Mouse (Mus musculus) c-Kit-positive CD71-negative TER-119-negative erythroid progenitor cells, embryonic 14.5 days (primary cell): ENCODE data around the gene 1110008P14Rik.

Experiments
- DNase-seq: peaks from one replicate; pipeline ENCODE4 v3.0.0-alpha.2; 2013; ENCODE audit warnings: low read depth

1110008P14Rik gene

DNA sequence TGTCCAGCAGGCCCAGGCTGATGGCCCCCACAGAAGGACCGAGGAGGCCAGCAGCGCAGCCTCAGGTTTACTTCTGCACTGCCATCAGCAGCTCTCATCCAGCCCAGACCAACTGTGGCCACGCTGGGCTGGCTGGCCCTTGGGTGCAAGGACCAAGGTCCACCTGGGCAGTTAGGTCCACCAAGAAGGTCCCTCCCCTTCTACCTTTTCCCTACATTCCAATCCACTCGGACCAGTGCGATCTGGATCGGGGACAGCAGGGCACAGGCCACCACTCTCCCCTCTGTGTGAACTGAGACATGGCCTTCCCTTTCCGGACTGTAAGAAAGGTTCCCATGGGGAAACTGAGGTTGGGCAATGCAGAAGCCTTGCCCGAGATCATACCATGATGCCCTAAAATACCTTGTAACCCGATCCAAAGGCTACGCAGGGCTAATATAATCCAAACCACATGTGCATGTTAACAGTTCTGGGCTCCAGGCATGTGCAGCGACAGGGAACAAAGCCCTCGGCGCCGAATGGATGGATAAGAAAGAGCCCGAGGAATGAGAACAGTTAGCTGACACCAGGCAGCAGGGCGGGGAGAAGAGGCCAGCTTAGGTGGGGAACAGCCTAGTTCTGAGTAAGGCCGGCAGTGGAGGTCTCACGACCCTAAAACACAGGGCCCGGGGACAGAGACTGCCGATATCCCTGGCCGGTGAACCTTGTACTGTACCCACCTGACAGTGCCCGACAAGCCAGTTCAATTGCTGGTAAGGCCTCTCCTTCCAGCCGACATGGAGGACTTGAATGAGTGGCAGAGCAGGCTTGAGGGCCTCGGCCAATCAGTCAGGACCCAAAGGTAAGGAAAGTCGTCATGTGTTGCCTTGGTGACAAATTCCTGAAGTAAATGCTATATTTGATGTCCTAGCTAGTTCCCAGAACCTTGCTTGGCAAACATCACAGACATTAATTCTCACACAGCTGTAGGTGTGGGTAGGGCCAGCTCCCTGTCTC is 27.0 kb upstream of the 1110008P14Rik start:
- no peak for DNase-seq

DNA sequence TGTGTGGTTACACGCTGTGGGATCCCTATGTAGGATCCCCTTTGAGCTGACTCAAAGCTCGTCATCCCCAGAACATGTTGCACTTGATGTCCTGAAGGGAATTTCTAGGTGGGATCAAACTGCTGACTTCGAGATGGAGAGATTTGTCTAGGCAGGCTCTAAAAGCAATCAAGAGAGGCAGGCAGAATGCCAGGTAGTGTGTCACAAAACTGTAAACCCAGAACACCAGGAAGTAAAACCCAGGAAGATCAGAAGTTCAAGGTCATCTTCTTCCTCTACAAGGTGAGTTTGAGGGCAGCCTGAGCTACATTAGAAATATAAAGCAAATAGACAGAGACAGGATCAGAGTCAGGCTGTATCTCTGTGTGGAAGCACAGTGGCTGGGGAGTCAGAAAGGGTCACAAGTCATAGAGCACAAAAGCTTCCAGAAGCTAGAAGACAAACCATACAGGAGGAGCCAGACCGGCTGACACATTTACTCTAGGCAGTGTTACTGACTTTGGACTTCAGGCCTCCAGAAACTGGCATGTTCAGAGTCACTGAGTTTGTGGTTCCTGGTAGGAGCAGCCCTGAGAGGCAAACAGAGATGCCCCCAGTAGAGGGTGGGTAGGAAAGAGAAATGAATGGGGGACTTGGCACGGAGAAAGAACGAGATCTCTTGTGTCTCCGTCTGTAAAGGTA is 25.5 kb upstream of the 1110008P14Rik start:
- DNase-seq = no peak

DNA sequence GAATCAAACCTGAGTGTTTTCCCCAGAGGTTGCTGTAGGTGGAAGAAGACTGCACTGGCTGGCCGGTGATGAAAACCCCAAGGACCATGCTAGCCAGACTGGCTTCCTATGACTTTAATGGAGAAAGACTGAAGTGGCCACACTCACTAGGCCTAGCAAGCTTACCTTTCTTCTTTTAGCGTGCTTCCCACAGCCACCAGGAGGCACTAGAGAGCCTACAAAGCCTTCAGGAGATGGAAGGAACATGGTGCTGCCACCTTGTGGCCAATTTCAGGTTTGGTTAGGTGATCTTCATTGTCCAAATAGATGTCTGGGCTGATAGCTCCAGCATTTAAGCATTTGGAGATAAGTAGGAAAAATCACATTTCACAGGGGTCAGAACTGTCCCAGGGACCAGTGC is 22.9 kb upstream of the 1110008P14Rik start:
- peak; percentile 100 for DNase-seq

DNA sequence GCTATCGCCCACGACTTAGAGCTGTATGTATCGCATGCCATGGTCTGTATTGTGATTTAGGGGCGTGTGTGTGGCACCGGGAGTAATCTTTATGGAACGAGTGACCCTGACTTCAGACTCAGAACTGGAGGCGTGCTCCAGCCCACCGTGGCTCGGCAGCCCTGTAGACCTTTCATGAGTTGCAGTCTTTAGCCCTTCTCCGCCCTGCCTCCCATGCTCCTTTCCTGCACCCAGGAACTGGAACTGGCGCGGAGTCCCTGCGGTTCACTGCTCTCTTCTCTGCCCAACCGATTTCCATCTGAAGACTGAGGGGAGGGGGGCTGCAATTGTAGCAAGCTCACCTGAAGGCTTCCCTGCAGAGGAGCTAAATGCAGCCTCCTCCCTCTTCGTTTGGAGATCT is 15.0 kb upstream of the 1110008P14Rik start:
- DNase-seq = no peak

DNA sequence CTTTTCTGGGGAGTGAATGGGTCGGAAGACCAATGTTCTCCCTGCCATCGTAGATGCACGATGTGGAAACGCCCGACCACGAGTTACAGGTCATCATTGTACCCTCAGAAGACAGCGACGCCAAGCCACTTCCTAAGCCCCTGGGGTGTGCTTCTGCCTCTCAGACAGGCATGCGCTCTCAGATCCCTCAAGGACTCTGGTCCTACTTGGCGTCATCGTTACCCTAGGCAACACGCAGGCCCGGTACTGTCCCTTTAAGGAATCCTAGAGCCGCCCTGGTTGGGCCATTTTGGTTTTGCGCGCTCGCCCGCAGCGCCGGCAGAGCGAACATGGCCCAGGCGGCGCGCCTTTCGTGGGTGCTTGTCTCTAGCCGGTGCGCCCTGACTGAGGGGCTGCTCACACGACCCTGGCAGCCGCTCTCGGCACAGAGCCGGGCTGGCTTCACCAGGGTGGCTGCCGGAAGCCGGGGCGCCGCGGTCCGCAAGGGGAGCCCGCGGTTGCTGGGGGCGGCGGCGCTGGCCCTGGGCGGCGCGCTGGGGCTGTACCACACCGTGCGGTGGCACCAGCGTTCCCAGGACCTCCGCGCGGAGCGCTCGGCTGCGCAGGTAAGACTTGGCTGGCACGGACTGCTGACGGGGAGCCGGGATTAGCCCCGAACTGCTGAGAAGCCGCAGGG is 14.3 kb upstream of the 1110008P14Rik start:
- peak; percentile 82 for DNase-seq

DNA sequence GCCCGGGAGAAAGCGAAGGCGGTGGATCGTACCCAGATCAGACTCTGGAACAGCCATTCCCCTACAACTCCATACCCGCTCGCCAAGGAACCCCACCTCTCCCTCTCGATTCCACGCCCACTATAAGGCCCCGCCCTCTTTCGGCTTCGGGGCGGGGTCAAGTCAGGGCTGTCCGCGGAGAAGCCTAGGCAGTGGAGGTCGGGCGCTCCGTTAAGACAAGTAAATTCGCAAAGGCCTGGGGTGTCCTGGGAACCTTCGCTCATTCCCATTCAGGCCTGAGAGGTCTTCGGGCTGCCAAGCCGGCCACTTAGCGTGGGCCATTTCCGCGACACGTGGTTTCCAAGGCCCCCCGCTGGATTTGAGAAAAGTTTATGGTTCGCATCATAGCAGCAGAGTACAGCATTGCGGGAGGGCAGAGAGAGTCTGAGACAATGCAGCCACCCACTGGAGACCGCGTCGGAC is 13.8 kb upstream of the 1110008P14Rik start, which contains the start of gene Ptges2:
Gene Ptges2, plus strand, starts transcription at position 413 of the 462 bp plus-strand sequence.
- peak; percentile 90 for DNase-seq

DNA sequence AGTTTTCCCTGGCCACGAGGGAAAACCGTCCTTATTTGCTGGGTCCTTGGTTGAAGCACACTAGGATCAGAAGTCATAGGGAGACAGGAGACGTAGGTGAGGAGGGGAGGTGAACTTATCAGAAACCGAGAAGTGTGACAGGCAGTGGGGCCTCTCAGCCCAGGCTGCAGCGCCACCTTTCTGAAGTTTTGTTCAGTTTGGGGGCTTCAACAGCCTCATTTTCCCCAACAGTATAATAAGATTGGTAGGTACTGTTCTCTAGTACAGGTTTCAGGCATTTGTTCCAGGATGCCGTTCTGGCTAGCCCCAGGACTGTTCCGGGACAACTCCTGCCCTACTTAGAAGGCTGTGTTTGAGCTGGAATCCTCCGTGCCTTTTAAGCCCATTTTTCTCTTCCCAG is 13.2 kb upstream of the 1110008P14Rik start:
- DNase-seq = peak; percentile 63

DNA sequence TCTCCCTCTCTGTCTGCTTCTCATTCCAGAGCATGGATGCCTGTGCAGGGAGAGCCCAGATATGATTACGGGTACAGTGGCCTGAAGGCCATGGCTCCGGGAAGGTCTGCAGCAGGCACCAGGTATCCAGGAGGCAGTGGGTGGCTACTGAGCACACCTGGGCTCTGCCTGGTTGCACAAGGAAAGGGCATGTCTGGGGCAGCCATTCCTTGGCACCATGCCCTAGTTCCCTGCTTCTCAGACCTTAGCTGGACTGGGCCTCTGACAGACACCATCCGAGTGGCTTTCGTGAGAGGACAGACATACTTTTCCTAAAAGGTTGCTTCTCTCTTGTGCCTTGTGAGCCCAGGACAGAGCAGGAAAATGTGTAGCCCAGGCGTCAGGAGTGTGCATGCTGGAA is 10.3 kb upstream of the 1110008P14Rik start:
- DNase-seq = no peak

DNA sequence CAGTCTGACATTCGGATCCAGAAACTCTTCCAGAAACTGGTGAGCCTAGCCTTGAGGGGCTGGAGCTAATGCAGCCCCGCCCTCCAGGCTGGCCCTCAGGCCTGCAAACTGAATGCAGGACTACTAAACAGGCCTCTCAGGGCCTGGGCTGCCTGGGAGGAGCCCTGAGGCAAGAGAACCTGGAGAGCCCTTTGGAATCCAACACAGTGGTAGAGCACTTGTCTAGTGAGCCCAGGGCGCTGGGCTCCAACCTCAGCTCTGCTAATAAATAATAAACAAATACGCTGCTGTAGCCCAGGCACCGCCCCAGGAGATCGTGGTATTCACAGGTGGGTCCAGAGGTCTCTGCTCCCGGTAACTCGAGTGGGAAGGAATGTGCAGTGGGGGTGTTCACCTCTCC is 9.1 kb upstream of the 1110008P14Rik start:
- DNase-seq = no peak

DNA sequence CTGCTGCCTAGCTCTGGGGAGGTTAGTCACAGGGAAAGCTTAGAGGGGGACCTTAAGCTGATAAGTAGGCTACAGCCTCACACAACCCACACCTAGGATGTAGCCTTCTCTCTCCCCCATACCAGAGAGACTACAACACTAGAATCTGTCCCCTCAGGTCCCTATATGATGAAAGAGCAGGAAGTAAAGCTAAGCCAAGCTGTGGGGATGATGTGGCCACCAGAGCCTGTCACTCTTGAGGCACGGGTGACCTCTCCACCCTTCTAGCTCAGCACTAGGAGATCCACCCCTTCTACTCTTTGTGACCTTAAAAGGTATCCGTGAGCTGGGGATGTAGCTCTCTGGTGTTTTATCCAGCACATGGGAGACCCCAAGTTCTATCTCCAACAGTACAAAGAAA is 7.4 kb upstream of the 1110008P14Rik start:
- no peak for DNase-seq

DNA sequence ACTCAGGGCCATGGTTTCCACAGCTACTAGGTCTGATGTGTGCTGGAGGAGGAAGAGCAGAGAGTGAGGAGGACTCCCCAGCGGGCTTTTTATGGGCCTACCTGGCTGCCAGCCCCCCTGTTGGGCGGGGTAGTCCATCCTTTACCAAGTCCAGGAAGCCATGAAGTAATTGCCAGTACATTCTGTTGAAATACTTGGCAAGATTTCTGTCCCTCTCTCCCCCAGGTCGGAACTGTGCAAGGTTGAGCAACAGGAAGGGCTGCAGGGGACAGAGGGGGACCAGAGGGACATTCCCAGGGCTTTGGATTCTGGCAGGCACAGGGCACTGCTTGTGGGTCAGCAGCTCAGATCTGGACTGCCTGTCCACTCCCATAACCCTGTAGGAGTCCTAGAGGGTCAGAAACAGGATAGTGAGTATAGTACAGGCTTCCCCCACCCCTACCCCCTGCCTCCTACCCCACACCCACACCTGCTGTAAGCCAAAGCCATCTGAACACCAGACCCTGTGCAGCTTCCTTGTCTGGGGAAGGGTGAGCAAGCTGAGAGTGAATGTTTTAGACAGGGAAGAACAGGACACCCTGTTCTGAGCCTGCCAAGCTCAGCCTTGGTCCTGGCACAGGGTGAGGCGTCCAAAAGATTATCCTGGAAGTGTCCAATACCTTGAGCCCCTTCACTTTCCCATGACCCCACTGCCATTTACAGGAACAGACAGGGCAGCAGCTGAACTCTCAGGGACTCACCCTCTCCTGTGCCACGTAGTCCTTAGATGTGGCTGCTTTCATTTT is 6.2 kb upstream of the 1110008P14Rik start, which contains the start of gene Lcn2:
Gene Lcn2, minus strand, starts transcription at position 547 of the 785 bp plus-strand sequence.
- DNase-seq = no peak

DNA sequence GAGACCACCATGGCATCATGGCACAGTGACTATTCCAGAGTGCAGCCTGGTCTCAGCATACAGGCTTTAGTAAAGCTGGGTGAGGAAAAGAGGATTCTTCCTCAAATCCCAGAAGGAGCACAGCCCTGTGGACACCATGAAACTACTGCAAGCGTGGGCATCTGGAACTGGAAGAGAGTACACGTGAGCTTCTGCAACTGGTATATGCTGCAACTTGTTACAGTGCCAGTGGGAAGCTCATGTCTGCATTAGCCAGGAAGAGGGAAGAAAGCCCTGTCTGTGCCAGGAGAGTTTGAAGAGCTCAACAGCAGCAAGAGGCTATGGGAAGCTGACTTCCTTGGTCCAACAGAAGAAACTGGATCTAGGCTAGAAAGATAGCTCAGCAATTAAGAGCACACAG is 951 bp upstream of the 1110008P14Rik start:
- no peak for DNase-seq

DNA sequence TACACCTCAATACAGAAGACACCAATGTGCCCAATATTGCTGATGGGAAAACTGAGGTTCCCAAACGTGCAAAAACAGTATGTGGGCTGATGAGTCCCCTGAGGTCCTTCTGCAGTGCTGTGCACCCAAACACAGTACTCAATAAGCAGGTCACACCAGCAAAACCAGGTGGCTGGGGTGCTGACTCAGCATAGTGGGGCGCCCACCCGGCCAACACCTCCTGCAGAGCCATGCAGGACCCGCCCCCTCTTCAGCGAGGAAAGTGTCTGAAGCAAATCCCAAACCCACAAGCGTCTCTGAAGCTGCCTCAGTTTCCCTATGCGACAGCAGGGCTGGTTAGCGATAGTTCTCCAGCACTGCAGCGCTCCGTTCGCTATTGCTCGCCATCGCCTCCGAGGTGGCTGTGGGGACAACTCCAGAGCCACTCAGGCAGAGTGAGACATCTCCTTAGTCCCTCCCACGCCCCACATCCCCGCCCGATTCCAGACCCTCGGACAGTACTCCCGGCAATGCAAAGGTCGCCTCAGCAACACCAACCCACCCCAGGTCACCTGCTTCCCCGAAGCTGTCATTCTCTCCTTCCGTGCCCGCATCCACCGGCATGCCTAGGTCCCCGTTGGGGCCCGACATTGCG is 480 bp downstream of the 1110008P14Rik start:
- no peak for DNase-seq

DNA sequence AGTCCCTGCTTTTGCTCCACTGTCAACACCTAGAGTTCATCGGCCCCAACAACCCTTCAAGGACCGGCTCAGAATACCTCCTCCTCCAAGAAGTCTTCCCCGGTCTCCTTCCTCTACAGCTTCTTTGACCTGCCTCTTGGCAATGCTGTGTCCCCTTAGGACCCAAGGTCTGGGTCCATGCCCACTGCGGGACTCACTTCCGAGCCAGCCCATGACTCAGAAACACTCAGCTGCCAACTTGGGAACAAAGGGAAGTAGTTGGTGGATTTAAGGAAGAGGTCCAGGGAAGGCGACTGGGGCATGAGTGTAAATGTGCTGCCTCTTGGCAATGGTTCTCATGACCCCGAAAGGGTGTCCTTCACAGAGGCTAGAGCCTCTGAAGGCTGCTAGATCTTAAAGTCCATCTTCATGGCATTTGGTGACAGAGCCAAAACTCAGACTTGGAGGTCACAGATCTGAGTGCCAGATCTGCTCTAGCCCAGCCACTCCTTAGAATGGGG is 1.7 kb downstream of the 1110008P14Rik start:
- no peak for DNase-seq

DNA sequence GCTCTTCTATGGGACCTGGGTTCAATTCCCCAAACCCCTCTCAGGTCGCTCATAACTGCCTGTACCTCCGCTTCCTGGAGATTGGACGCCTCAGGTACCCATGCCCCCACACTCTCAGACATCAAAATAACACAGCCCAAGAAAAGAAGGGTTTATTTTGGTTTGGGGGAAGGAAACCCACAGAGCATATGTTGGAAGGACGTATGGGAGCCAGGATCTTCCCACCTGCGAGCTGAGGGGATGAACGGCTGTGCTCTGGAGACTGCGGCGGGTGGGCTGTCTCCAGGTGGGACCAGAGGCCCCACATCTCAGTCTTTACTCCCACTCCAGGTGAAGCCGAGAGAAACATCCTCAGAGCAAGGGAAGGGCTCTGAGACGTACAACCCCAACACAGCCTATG is 4.8 kb downstream of the 1110008P14Rik start:
- no peak for DNase-seq

DNA sequence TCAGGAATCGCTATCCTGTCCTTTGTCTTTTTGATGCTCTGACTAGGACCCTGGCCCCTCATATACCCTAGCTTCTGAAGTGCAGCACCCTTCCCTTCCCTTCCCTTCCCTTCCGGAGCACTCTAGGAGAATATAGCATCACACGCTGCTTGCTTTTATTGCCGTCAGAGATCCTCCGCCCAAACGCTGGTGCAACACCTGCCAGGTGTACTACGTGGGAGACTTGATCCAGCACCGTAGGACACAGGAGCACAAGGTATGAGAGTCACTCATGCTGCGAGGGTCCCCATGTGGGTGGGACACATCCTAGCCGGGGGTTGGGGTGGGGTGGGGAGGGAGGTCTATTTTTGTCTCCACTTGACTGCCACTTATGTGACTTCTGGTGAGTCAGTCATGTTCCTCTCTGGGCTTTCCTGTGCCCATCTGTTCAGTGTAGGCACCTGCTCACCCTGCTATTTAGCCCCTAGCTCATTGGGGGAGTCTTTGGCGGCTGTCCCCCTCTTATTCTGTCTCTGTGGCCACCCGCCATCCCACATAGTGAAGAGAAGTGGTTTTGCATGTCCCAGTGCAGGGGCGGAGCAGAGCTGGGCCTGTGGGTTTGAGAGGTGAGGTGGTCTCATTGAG is 6.3 kb downstream of the 1110008P14Rik start:
- no peak for DNase-seq

DNA sequence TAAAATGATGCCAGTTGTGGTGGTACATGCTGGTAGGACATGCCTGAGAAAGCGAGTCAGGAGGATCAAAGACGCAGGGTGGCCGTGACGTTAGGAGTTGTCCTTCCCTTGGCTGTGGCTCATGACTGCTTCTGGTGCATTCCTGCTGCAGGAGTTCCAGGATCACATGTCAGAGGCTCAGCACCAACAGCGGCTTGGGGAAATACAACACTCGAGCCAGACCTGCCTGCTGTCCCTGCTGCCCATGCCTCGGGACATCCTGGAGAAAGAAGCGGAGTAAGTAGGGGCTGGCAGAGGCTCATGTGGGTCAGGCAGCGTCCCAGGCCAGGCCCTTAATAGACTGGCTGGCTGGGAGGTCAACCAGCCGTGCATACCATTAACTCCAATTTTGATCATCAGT is 7.5 kb downstream of the 1110008P14Rik start:
- no peak for DNase-seq

DNA sequence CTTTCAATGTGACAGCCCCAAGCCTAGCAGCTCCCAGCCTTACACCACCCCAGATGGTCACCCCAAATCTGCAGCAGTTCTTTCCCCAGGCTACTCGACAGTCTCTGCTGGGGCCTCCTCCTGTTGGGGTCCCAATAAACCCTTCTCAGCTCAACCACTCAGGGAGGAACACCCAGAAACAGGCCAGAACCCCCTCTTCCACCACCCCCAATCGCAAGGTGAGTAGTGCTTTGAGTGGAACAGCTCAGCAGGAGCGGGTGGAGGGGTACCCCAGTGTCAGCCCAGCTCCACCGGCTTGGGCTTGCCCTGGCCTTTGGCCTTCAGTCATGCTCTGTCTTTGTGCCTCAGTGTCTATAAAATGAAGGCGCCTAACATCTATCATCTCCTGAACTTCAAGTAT is 14.4 kb downstream of the 1110008P14Rik start:
- no peak for DNase-seq

DNA sequence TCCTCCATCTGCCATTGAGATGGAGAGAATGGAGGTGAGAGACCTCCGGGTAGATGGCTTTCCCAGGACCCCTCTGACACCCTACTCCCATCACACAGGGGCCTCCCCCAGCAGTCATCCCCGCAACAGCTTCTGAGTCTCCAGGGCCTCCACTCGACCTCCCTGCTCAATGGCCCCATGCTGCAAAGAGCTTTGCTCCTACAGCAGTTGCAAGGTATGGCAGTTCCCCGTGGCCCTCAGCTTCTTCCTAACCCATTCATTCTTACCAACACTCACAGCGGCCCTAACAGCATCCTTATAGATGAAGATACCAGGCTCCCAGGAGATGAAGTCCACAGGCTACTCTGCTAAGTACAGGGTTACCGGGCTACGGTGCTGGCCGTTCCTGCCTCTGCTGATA is 17.6 kb downstream of the 1110008P14Rik start:
- DNase-seq = no peak

DNA sequence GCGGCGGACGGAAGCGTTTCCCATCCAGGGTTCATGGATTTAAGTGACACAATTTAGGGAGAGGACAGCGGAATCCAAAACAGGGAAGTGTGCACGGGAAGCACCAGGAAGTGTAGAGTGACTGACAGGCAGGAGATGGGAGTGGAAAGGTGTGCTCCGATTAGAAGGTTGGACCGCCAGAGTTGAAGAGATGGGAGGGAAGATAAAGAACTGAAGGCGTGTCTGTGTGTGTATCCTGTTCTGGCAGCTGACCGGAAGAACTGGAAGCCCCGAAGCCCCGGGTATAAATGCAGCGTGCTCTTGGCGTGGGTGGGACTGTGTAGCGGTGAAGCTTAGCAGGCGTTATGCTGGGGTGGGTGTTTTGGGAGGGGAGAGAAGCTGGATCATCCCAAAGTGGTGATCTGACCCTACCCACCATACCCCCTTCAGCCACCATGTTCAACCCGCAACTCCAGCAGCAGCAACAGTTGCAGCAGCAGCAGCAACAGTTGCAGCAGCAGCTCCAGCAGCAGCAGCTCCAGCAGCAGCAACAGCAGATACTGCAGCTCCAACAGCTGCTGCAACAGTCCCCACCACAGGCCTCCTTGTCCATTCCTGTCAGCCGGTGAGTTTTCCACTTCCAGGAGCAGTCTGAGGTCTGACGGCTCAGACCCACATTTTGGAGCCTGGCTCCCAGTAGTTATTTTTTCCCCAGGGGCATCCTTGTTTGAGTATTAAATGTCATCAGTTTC is 18.2 kb downstream of the 1110008P14Rik start:
- no peak for DNase-seq
